Mouse (Mus musculus) hindbrain, postnatal 0 days (tissue): Measurements from ENCODE around the gene Rrp1b. TPM values are rescaled to one million over a fixed set of nuclear protein-coding genes. Genes with fewer than 3 reads are reported as not detected.
"Not testable (repeated sequence)": the region's sequence is repeated elsewhere in the genome, so short reads cannot be mapped to it uniquely, and the experiment has no call there.

ENCODE experiments used
- ATAC-seq: fragments of 200-750 bp; cut with Nextera tagmentation; 2 replicates; pipeline ENCODE4 v1.8.0; 2017; ENCODE audit warnings: mild to moderate bottlenecking, moderate TSS enrichment, moderate library complexity
- DNase-seq: peaks from one replicate; pipeline ENCODE4 v3.0.0-alpha.2; 2015; ENCODE audit warnings: low spot score
- H3K27ac ChIP-seq: fragments of 300-500 bp; sonication (generic); 2 replicates; pipeline ENCODE4 v1.5.1; 2014; ENCODE audit warnings: mild to moderate bottlenecking
- H3K27me3 ChIP-seq: fragments of 300-500 bp; sonication (generic); 2 replicates; pipeline ENCODE4 v1.6.1; 2014; ENCODE audit warnings: low read length, mixed read lengths; ENCODE audit not compliant: insufficient read depth
- H3K36me3 ChIP-seq: fragments of 300-500 bp; sonication (generic); 2 replicates; pipeline ENCODE4 v1.6.1; 2014; ENCODE audit warnings: low read length, mixed read lengths; ENCODE audit not compliant: insufficient read depth
- H3K4me1 ChIP-seq: fragments of 300-500 bp; sonication (generic); 2 replicates; pipeline ENCODE4 v1.6.1; 2014; ENCODE audit warnings: antibody characterized with exemption, low read length, mixed read lengths; ENCODE audit not compliant: insufficient read depth
- H3K4me2 ChIP-seq: fragments of 300-500 bp; sonication (generic); 2 replicates; pipeline ENCODE4 v1.6.1; 2014; ENCODE audit warnings: low read depth, mild to moderate bottlenecking, low read length, moderate library complexity, mixed read lengths
- H3K4me3 ChIP-seq: fragments of 300-500 bp; sonication (generic); 2 replicates; pipeline ENCODE4 v1.5.1; 2014; ENCODE audit warnings: low read length
- H3K9ac ChIP-seq: fragments of 300-500 bp; sonication (generic); replicated peaks from 2 replicates; pipeline ENCODE4 v1.6.1; 2014; ENCODE audit warnings: mild to moderate bottlenecking, low read length, moderate library complexity, mixed read lengths
- H3K9me3 ChIP-seq: fragments of 300-500 bp; sonication (generic); 2 replicates; pipeline ENCODE4 v1.6.1; 2016; ENCODE audit warnings: low read length, mixed read lengths
- CTCF ChIP-seq: IDR thresholded peaks from 2 replicates; pipeline ENCODE4 v1.5.1; 2016; ENCODE audit warnings: antibody characterized with exemption, control low read depth, low read depth
- WGBS: fragments of 180-500 bp; shearing (Covaris S2); extraction: QIAGEN DNeasy Blood & Tissue Kit; methylation state at CpG from one replicate; pipeline ENCODE4 v1.1.7; 2014; 5-methylcytosine and 5-hydroxymethylcytosine counted together
- polyA plus RNA-seq: library from polyadenylated mRNA; unstranded; fragments of >200 nt; fragmentation: Nextera tagmentation; extraction: Ambion mirVana; gene quantifications from 2 replicates; pipeline ENCODE4 v1.2.1, GENCODE M21; 2015
- total RNA-seq: library from RNA; depleted of rRNA; stranded (reverse); fragments of >200 nt; gene quantifications from 2 replicates; pipeline ENCODE4 v1.2.3, GENCODE M21; 2014

The Rrp1b gene
- total and polyA plus RNA-seq, 2 experiments from 2014 or later, result 30.0 to 32.5 TPM

GRCm38 (mm10) chr17:32074658-32075057 lies 38.8 kb downstream of the Rrp1b start:
- H3K9me3 ChIP-seq, result no peaks in the 10 kb centered on the region
- no peaks in the 10 kb centered on the region for H3K27me3 ChIP-seq
- H3K27ac ChIP-seq, result no peak overlapping the region
- DNase-seq (no peak), ATAC-seq (no peak)
- no peaks in the 10 kb centered on the region for H3K4me1 ChIP-seq
- no peak overlapping the region for H3K9ac ChIP-seq
- H3K4me3 ChIP-seq, result no peak overlapping the region
- TF ChIP-seq CTCF, result no peak
- WGBS, result 60% methylated on average over 4 of the region's 4 CpGs
- no peaks in the 10 kb centered on the region for H3K36me3 ChIP-seq
- no peak overlapping the region for H3K4me2 ChIP-seq

DNA sequence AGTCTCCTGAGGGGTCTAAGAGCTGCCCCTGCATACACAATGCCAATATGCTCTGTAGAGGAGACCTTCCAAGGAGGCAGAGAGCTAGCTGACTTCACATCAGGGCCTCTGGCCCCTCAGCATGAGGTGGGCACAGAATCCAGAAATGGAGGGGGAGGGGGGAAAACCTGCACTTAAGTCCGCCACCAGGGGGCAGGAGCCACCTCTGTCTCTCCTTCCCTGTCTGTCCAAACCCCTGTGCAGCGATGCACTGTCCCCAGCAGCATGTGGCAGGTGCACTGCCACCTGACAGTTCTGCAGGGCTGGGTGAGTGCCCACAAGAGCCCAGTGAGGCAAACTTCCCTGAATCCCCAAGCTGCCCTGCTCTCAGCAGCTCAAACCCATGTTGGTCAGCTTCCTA lies 39.3 kb downstream of the Rrp1b start:
- no peaks in the 10 kb centered on the region for H3K4me1 ChIP-seq
- ATAC-seq (peak; percentile 65), DNase-seq (peak; percentile 79)
- H3K4me2 ChIP-seq, result no peak overlapping the region
- 0% methylated on average over 1 of the region's 2 CpGs for WGBS
- peak; percentile 90 for TF ChIP-seq CTCF
- no peak overlapping the region for H3K27ac ChIP-seq
- no peaks in the 10 kb centered on the region for H3K36me3 ChIP-seq
- no peaks in the 10 kb centered on the region for H3K27me3 ChIP-seq
- H3K9me3 ChIP-seq, result no peaks in the 10 kb centered on the region
- H3K9ac ChIP-seq, result no peak overlapping the region
- H3K4me3 ChIP-seq, result no peak overlapping the region

- no peaks in the 10 kb centered on the region for H3K27me3 ChIP-seq
- H3K27ac ChIP-seq, result no peak overlapping the region
- no peak overlapping the region for H3K4me3 ChIP-seq
- no peak overlapping the region for H3K4me2 ChIP-seq
- ATAC-seq (no peak), DNase-seq (no peak)
- H3K4me1 ChIP-seq, result no peaks in the 10 kb centered on the region
- no peak for TF ChIP-seq CTCF
- H3K9me3 ChIP-seq, result no peaks in the 10 kb centered on the region
- no peaks in the 10 kb centered on the region for H3K36me3 ChIP-seq
- H3K9ac ChIP-seq, result no peak overlapping the region
- 97% methylated on average over 2 of the region's 2 CpGs for WGBS
Observed at GRCm38 (mm10) chr17:32083351-32083750, 47.5 kb downstream of the Rrp1b start.

GRCm38 (mm10) chr17:32087069-32087468 lies 51.2 kb downstream of the Rrp1b start:
- no peak overlapping the region for H3K4me2 ChIP-seq
- 96% methylated on average over 2 of the region's 2 CpGs for WGBS
- no peaks in the 10 kb centered on the region for H3K36me3 ChIP-seq
- no peaks in the 10 kb centered on the region for H3K9me3 ChIP-seq
- DNase-seq (no peak), ATAC-seq (no peak)
- H3K27me3 ChIP-seq, result no peaks in the 10 kb centered on the region
- no peak overlapping the region for H3K9ac ChIP-seq
- H3K27ac ChIP-seq, result no peak overlapping the region
- no peak for TF ChIP-seq CTCF
- H3K4me1 ChIP-seq, result peaks cover 9% of the 10 kb centered on the region; the same call in 1 of the 2 replicates
- H3K4me3 ChIP-seq, result no peak overlapping the region

DNA sequence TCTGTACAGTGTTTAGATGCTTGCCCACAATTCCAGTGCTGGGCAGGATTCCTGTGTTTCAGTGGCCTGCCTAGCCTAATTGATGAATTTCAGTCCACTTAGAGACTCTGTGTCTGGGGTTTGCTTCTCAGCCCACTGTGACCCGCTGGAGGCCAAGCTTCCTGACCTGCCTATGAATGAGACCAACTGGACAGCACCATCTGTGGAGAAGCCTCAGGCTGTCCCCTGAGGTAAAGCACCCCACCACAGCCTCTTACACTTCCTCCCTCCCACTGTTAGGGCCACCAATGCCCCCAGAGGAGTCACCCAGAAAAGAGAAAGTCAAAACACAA lies 55.1 kb downstream of the Rrp1b start:
- H3K9me3 ChIP-seq, result no peaks in the 10 kb centered on the region
- TF ChIP-seq CTCF, result no peak
- no peaks in the 10 kb centered on the region for H3K27me3 ChIP-seq
- peak overlapping the region; percentile 44 for H3K4me2 ChIP-seq
- no peaks in the 10 kb centered on the region for H3K36me3 ChIP-seq
- DNase-seq (peak; percentile 16), ATAC-seq (peak; percentile 57)
- WGBS, result 13% methylated on average over 1 of the region's 1 CpGs
- H3K4me1 ChIP-seq, result peaks cover 9% of the 10 kb centered on the region; the same call in 1 of the 2 replicates
- peak overlapping the region; percentile 66 for H3K27ac ChIP-seq
- peak overlapping the region; percentile 10 for H3K4me3 ChIP-seq
- H3K9ac ChIP-seq, result no peak overlapping the region

DNA sequence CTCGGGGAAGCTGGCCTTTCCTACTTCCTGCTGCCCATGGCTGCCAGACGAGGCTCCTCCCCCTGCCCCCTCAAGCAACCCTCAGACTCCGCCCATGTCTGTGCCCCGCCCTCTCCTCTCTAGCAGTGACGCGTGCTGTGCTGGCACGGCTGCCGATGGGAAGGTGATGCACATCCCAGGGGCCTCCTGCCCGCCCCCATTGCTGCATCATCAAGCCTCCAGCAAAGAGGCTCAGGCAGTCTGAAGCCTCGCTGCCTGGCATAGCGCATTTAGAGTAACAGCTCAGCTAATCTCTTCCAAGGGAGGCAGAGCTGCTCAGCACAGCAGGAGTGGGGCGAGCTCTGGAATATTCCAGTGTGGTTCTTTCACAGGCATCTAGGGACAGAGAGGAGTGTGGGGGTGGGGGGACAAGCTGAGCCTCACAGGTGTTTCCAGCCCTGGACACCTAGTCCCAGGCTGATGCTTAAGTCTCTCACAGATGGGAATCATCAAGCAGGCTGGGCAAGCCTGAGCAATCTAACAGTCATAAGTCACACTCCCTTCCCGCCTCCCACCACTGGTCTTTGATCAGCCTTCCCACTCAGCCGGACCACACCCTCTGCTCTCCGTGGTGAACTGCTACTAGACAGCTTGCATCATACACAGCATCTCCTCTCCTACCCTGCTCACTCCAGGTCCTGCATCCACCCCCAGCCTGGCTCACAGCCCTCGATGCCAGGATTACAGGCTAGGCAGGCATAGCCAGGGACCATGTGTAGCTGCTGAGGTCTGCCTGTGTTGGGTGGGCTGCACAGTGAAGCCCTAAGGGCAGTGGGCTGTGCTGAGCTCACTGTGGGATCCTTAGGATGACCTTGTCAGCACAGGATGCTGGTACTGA lies 55.7 kb downstream of the Rrp1b start:
- peak overlapping the region; percentile 44 for H3K4me2 ChIP-seq
- ATAC-seq (peak; percentile 96), DNase-seq (peak; percentile 87)
- H3K9me3 ChIP-seq, H3K4me1 ChIP-seq, H3K36me3 ChIP-seq, H3K9ac ChIP-seq, H3K27me3 ChIP-seq: not testable (repeated sequence)
- 5% methylated on average over 13 of the region's 16 CpGs for whole genome bisulfite sequencing
- H3K4me3 ChIP-seq, result peak overlapping the region; percentile 10
- H3K27ac ChIP-seq, result peak overlapping the region; percentile 66

DNA sequence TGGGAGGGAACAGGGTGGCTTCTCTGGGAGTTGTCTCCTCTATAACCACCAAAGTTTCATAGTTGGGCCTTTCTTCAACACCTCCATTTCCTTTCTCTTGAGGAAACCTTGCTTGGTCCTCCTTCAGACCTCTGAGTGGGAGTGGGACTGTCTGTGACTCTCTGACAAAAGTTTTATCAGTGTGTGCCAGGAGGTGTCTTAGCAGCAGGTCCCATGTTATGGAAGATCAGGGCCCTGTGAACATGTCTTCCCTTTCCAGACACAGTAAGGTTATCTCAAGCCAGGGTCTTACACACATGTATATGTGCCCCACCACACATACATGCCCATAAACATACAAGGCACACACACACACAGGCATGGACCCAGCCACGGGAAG lies 56.3 kb downstream of the Rrp1b start:
- H3K27ac ChIP-seq, result no peak overlapping the region
- no peak overlapping the region for H3K9ac ChIP-seq
- WGBS, result 93% methylated on average over 1 of the region's 1 CpGs
- DNase-seq, result no peak
- no peak overlapping the region for H3K4me2 ChIP-seq
- no peak overlapping the region for H3K4me3 ChIP-seq
- no peaks in the 10 kb centered on the region for H3K36me3 ChIP-seq
- H3K27me3 ChIP-seq, result no peaks in the 10 kb centered on the region
- H3K9me3 ChIP-seq, result no peaks in the 10 kb centered on the region
- no peak for ATAC-seq
- no peak for TF ChIP-seq CTCF
- peaks cover 9% of the 10 kb centered on the region; the same call in 1 of the 2 replicates for H3K4me1 ChIP-seq
